Mouse (Mus musculus) kidney, postnatal 14 days (tissue): ENCODE measurements around the gene Csf3.

Experiments used
- DNase-seq: peaks from one replicate; pipeline ENCODE4 v3.0.0; 2022; ENCODE audit warnings: mixed read lengths

The Csf3 gene

DNA sequence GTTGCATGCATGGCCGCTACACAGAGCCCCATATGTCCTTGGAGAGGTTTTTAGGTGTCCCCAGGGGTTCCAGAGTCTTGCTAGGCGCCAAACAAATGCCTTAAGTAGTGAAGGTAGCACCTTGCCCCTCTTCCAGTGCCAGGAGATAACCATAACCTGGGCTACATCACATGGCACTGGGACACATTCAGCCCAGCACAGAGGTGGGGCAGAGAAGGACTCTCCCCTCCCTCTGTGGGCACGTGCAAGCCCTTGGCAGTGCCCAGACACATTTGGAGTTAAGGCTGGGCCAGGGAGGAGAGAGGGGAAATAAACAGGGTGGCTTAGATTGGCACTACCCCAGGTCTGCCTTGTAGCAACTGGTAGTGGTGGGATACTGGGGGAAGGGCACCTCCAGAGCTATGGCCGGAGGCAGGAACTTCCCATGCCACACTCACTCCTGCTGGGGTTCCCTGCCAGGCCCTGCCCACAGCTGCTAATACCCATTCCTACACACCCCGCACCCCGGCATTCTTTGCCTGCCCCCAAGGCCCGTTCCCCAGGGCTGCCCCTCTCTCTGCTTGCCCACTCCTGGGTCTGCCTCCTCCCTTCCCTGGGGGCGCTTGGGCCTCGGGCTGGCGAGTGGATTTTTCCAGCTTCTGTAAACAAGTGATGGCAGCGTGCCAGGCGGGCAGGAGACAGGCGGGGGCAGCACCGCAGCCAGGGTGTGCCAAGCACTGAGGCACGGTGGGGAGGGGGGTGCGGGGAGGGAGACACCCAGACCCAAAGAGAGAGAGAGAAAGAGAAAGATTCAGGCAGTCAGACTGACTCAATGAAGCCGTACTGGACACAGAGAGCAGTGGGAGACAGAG is 49.5 kb downstream of the Csf3 start:
- peak; percentile 91 for DNase-seq

DNA sequence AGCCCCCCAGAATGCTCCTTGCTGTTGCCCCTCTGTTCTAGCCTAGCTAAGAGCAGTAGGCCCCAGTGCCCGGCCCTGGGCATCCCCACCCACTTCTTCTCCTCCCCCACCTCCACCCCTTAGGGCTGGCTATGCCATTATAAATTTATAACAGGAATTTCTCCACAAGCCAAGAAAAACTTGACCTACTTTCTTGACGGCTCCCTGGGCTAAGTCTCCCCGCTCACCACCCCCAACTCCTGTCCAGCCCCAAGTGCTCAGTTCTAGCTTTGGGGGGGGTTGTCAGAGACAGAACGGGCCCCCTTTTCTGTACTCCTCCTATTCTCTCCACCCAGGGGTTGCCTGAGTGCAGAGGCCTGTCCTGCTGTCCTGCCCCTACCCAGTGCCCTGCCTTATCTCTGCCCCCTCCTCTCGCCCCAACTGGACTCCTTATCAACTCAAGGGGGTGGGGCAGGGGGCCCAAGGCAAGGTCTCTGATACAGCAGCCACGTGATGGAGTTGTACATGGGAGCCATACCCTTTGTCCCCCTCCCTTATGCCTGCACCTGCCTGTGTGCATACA is 50.2 kb downstream of the Csf3 start:
- DNase-seq = peak; percentile 81

DNA sequence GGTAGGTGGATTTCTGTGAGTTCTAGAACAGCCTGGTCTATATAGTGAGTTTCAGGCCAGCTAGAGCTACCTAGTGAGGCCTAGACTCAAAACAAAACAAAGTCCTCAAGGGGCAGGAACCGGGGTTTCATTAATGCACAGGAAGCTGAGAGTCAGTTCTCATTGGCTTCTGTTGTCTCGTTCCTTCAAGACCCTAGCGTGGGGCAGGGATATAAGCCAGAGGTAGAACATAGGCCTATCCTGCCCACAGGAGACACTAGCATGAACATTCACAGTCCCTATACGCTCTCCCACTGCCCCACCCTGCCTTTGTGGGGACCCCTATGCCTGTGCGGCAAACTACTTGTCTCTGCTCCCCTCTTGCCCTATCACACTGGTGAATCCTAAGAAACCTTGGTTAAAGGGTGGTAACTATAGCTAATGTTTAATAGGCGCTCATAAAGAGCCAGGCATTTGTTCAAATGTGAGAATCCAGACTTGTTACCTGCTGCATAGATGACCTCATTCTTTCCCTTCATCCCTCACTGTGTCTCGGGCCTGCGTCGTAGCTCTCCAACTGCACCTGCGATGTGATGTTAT is 51.6 kb downstream of the Csf3 start:
- DNase-seq = no peak
